Mouse (Mus musculus): ENCODE measurements at regions not wholly inside any gene's neighbourhood (a gene's known extent, or its start where the extent isn't known, plus 50 kb on each side); places are given as distances from the start of the nearest gene placed in this dataset.
A peak's percentile ranks its signal among the peaks of the same experiment; 100 is the strongest.

DNA sequence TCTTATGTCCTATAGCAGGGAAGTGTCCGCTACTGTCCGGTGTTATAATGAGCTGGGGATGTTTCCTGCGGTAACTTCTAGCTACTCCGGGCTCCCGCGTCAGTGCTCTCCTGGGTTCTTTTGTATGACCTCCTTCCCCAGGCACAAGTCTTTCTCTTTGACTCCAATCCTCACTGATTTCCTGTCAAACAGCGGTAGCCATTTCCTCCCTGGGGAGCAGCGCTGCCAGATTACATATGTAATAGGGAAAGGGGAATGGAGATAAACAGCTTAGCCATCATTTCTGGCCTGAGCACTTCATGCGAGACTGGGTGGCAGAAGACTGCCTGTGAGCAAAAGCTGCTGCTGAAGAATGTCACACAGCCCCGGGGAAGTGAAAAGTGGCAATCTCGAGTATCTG lies 262.4 kb upstream of the Dach1 start:
- peak; percentile 43; the same call in 1 of the 2 replicates for ATAC-seq (ENCODE audit: insufficient number of reproducible peaks, insufficient read depth, low FRiP score, low read depth)
- Histone ChIP-seq H3K27ac (replicated peaks in 1 of 2; ENCODE audit: control insufficient read depth in 1 of 2, insufficient read depth in 1 of 2, low read depth in 2 of 2, low read length in 2 of 2) (no peak overlapping the region), H3K4me2 (ENCODE audit: low read length) (peak overlapping the region; percentile 55), H3K4me3 (ENCODE audit: control insufficient read depth in 1 of 2, insufficient read depth in 1 of 2, low read depth in 1 of 2, low read length in 2 of 2) (0 out of 4 replicates have a peak overlapping the region, but pooled peaks of 1 of the 2 experiments have one; percentile 6), H3K27me3 (ENCODE audit: control insufficient read depth, insufficient read depth, low read length) (no peaks in the 10 kb centered on the region), H3K4me1 (ENCODE audit: control insufficient read depth in 2 of 2, insufficient read depth in 2 of 2, low read length in 2 of 2) (peaks cover 0 to 3% of the 10 kb centered on the region in 2 experiments; a peak in 1 of 4 replicates), H3K9ac (ENCODE audit: low read length) (no peak overlapping the region), H3K36me3 (ENCODE audit: control insufficient read depth, insufficient read depth, low read length) (no peaks in the 10 kb centered on the region), H3K9me3 (ENCODE audit: control insufficient read depth, low read length) (no peaks in the 10 kb centered on the region)
- WGBS: 34% methylated on average over 11 of the region's 11 CpGs

DNA sequence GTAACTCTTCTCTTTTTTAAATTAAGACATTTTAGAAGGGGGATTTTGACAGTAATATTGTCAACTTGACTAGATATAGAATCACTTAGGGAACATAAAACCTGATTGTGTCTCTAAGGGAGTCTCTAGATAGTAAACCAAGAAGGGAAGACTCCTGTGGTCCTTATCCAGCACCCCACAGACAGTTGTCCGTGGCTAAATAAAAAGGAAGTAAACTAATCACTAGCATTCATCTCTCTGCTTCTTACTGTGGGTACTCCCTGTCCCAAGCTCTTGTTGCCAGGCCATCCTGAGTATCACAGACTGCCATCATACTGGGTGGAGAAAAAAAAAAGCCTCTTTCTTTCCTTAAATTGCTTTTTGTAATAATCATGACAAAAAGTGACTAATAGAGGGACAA lies 248.2 kb upstream of the Dach1 start:
- 45% methylated on average over 1 of the region's 1 CpGs for WGBS

DNA sequence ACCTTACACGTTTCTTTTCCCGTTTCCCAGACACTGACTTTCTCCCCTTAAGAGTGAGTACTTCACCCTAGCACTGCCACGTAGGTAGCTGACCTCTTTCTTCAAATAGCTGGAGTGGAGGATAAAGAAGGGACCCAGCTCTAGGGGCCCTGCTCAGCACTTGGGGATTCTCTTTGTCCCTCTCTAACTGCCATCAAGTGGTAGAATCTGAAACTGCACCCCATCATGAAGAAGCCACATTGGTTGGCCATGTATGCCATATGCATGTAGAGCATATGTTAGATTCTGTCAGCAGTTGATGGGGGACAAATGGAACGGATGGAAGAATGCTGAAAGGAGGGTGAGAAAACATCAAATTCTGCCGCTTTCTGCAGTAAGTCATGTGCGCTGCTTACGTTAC lies 244.6 kb upstream of the Dach1 start:
- Histone ChIP-seq H3K27me3 (ENCODE audit: control insufficient read depth, insufficient read depth, low read length) (no peaks in the 10 kb centered on the region), H3K4me3 (ENCODE audit: control insufficient read depth in 1 of 2, insufficient read depth in 1 of 2, low read depth in 1 of 2, low read length in 2 of 2) (no peak overlapping the region), H3K4me2 (ENCODE audit: low read length) (no peak overlapping the region), H3K4me1 (ENCODE audit: control insufficient read depth in 2 of 2, insufficient read depth in 2 of 2, low read length in 2 of 2) (no peaks in the 10 kb centered on the region), H3K9me3 (ENCODE audit: control insufficient read depth, low read length) (no peaks in the 10 kb centered on the region), H3K27ac (replicated peaks in 1 of 2; ENCODE audit: control insufficient read depth in 1 of 2, insufficient read depth in 1 of 2, low read depth in 2 of 2, low read length in 2 of 2) (no peak overlapping the region), H3K36me3 (ENCODE audit: control insufficient read depth, insufficient read depth, low read length) (no peaks in the 10 kb centered on the region), H3K9ac (ENCODE audit: low read length) (no peak overlapping the region)
- ATAC-seq (ENCODE audit: insufficient number of reproducible peaks, insufficient read depth, low FRiP score, low read depth): no peak
- WGBS: 61% methylated on average over 7 of the region's 7 CpGs

More for the DNA sequence above, 248.2 kb upstream of the Dach1 start:
- no peak for ATAC-seq (ENCODE audit: insufficient number of reproducible peaks, insufficient read depth, low FRiP score, low read depth)
- no peaks in the 10 kb centered on the region for H3K9me3 ChIP-seq (ENCODE audit: control insufficient read depth, low read length)
- no peak overlapping the region for H3K27ac ChIP-seq (replicated peaks in 1 of 2; ENCODE audit: control insufficient read depth in 1 of 2, insufficient read depth in 1 of 2, low read depth in 2 of 2, low read length in 2 of 2)
- no peak overlapping the region for H3K9ac ChIP-seq (ENCODE audit: low read length)
- H3K4me1 ChIP-seq (ENCODE audit: control insufficient read depth in 2 of 2, insufficient read depth in 2 of 2, low read length in 2 of 2): no peaks in the 10 kb centered on the region
- H3K4me2 ChIP-seq (ENCODE audit: low read length): no peak overlapping the region
- H3K4me3 ChIP-seq (ENCODE audit: control insufficient read depth in 1 of 2, insufficient read depth in 1 of 2, low read depth in 1 of 2, low read length in 2 of 2): no peak overlapping the region
- H3K36me3 ChIP-seq (ENCODE audit: control insufficient read depth, insufficient read depth, low read length): no peaks in the 10 kb centered on the region
- no peaks in the 10 kb centered on the region for H3K27me3 ChIP-seq (ENCODE audit: control insufficient read depth, insufficient read depth, low read length)

GRCm38 (mm10) chr14:98405936-98406635 lies 236.5 kb upstream of the Dach1 start:
- peaks cover 0 to 4% of the 10 kb centered on the region in 2 experiments; a peak in 1 of 4 replicates for H3K4me1 ChIP-seq (ENCODE audit: control insufficient read depth in 2 of 2, insufficient read depth in 2 of 2, low read length in 2 of 2)
- H3K9me3 ChIP-seq (ENCODE audit: control insufficient read depth, low read length): no peaks in the 10 kb centered on the region
- no peaks in the 10 kb centered on the region for H3K27me3 ChIP-seq (ENCODE audit: control insufficient read depth, insufficient read depth, low read length)
- H3K9ac ChIP-seq (ENCODE audit: low read length): no peak overlapping the region
- ATAC-seq (ENCODE audit: insufficient number of reproducible peaks, insufficient read depth, low FRiP score, low read depth): no peak
- 47% methylated on average over 3 of the region's 3 CpGs for WGBS
- H3K4me3 ChIP-seq (ENCODE audit: control insufficient read depth in 1 of 2, insufficient read depth in 1 of 2, low read depth in 1 of 2, low read length in 2 of 2): no peak overlapping the region
- H3K4me2 ChIP-seq (ENCODE audit: low read length): no peak overlapping the region
- no peaks in the 10 kb centered on the region for H3K36me3 ChIP-seq (ENCODE audit: control insufficient read depth, insufficient read depth, low read length)
- H3K27ac ChIP-seq (replicated peaks in 1 of 2; ENCODE audit: control insufficient read depth in 1 of 2, insufficient read depth in 1 of 2, low read depth in 2 of 2, low read length in 2 of 2): no peak overlapping the region

DNA sequence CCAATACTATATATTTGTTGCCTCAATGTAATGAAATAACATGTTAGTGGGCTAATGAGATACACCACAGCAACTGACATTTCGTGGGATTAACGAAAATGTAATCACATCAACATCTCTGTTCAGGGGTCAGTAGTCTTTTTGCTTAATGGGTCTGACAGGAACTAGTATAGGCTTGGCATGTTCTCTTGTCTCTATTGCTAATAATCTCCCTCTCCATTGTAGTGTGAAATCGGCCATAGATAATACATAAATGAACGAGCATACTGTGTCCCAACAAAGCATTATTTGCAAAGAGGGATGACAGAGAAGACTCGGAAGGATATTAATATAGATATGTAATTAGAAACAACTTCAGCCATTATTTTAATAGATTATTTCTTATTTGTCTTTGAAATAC lies 234.5 kb upstream of the Dach1 start:
- no peak overlapping the region for H3K4me2 ChIP-seq (ENCODE audit: low read length)
- no peak for ATAC-seq (ENCODE audit: insufficient number of reproducible peaks, insufficient read depth, low FRiP score, low read depth)
- WGBS: 81% methylated on average over 5 of the region's 5 CpGs
- H3K4me1 ChIP-seq (ENCODE audit: control insufficient read depth in 2 of 2, insufficient read depth in 2 of 2, low read length in 2 of 2): peaks cover 0 to 4% of the 10 kb centered on the region in 2 experiments; a peak in 1 of 4 replicates
- no peaks in the 10 kb centered on the region for H3K9me3 ChIP-seq (ENCODE audit: control insufficient read depth, low read length)
- no peaks in the 10 kb centered on the region for H3K27me3 ChIP-seq (ENCODE audit: control insufficient read depth, insufficient read depth, low read length)
- H3K27ac ChIP-seq (replicated peaks in 1 of 2; ENCODE audit: control insufficient read depth in 1 of 2, insufficient read depth in 1 of 2, low read depth in 2 of 2, low read length in 2 of 2): no peak overlapping the region
- no peak overlapping the region for H3K4me3 ChIP-seq (ENCODE audit: control insufficient read depth in 1 of 2, insufficient read depth in 1 of 2, low read depth in 1 of 2, low read length in 2 of 2)
- H3K36me3 ChIP-seq (ENCODE audit: control insufficient read depth, insufficient read depth, low read length): no peaks in the 10 kb centered on the region
- H3K9ac ChIP-seq (ENCODE audit: low read length): no peak overlapping the region

- Histone ChIP-seq H3K27me3 (ENCODE audit: control insufficient read depth, insufficient read depth, low read length) (no peaks in the 10 kb centered on the region), H3K4me1 (ENCODE audit: control insufficient read depth in 2 of 2, insufficient read depth in 2 of 2, low read length in 2 of 2) (no peaks in the 10 kb centered on the region), H3K27ac (replicated peaks in 1 of 2; ENCODE audit: control insufficient read depth in 1 of 2, insufficient read depth in 1 of 2, low read depth in 2 of 2, low read length in 2 of 2) (no peak overlapping the region), H3K9ac (ENCODE audit: low read length) (no peak overlapping the region), H3K4me2 (ENCODE audit: low read length) (no peak overlapping the region), H3K36me3 (ENCODE audit: control insufficient read depth, insufficient read depth, low read length) (no peaks in the 10 kb centered on the region), H3K9me3 (ENCODE audit: control insufficient read depth, low read length) (no peaks in the 10 kb centered on the region), H3K4me3 (ENCODE audit: control insufficient read depth in 1 of 2, insufficient read depth in 1 of 2, low read depth in 1 of 2, low read length in 2 of 2) (no peak overlapping the region)
- no peak for ATAC-seq (ENCODE audit: insufficient number of reproducible peaks, insufficient read depth, low FRiP score, low read depth)
- 46% methylated on average over 4 of the region's 4 CpGs for WGBS
Observed at GRCm38 (mm10) chr14:98387871-98388270, 218.3 kb upstream of the Dach1 start.
